Mouse (Mus musculus): ENCODE results near the gene Adh4. TPM values are rescaled to one million over a fixed set of nuclear protein-coding genes. Genes with fewer than 3 reads are reported as not detected.
"Not testable (repeated sequence)": the region's sequence is repeated elsewhere in the genome, so short reads cannot be mapped to it uniquely, and the experiment has no call there.

The Adh4 gene
- polyA plus RNA-seq, 1 experiment from 2014 or later = not detected

GRCm38 (mm10) chr3:138454234-138454633 is 39.0 kb downstream of the Adh4 start:
- no peak overlapping the region for H3K9ac ChIP-seq (ENCODE audit: low read depth, low read length)
- no peak overlapping the region for H3K4me2 ChIP-seq
- H3K36me3 ChIP-seq (ENCODE audit: control insufficient read depth, insufficient read depth, low read length) = peaks cover 43% of the 10 kb centered on the region
- DNase-seq (ENCODE audit: low spot score) = no peak
- no peak for ATAC-seq (replicated peaks; ENCODE audit: low FRiP score)
- H3K27ac ChIP-seq (ENCODE audit: low read depth, low read length) = no peak overlapping the region
- H3K9me3 ChIP-seq (ENCODE audit: control insufficient read depth, low read length) = no peaks in the 10 kb centered on the region
- no peaks in the 10 kb centered on the region for H3K4me1 ChIP-seq (replicated peaks; ENCODE audit: control insufficient read depth, insufficient read depth, low read length)
- H3K27me3 ChIP-seq (replicated peaks; ENCODE audit: control insufficient read depth, insufficient read depth, low read length) = no peaks in the 10 kb centered on the region
- H3K4me3 ChIP-seq (ENCODE audit: low read depth, low read length) = no peak overlapping the region
- 89% methylated on average over 1 of the region's 1 CpGs for WGBS

- H3K4me2 ChIP-seq = no peak overlapping the region
- DNase-seq (ENCODE audit: low spot score) (no peak), ATAC-seq (replicated peaks; ENCODE audit: low FRiP score) (no peak)
- peaks cover 44% of the 10 kb centered on the region for H3K36me3 ChIP-seq (ENCODE audit: control insufficient read depth, insufficient read depth, low read length)
- H3K27me3 ChIP-seq (replicated peaks; ENCODE audit: control insufficient read depth, insufficient read depth, low read length) = no peaks in the 10 kb centered on the region
- no peak overlapping the region for H3K27ac ChIP-seq (ENCODE audit: low read depth, low read length)
- WGBS = 93% methylated on average over 13 of the region's 13 CpGs
- H3K9ac ChIP-seq (ENCODE audit: low read depth, low read length) = no peak overlapping the region
- H3K4me1 ChIP-seq (replicated peaks; ENCODE audit: control insufficient read depth, insufficient read depth, low read length) = no peaks in the 10 kb centered on the region
- no peak overlapping the region for H3K4me3 ChIP-seq (ENCODE audit: low read depth, low read length)
- H3K9me3 ChIP-seq (ENCODE audit: control insufficient read depth, low read length) = no peaks in the 10 kb centered on the region
Observed at GRCm38 (mm10) chr3:138454711-138455435, 39.6 kb downstream of the Adh4 start.

GRCm38 (mm10) chr3:138458441-138458840 is 43.2 kb downstream of the Adh4 start:
- Histone ChIP-seq H3K27me3 (replicated peaks; ENCODE audit: control insufficient read depth, insufficient read depth, low read length) (no peaks in the 10 kb centered on the region), H3K9me3 (ENCODE audit: control insufficient read depth, low read length) (no peaks in the 10 kb centered on the region), H3K4me3 (ENCODE audit: low read depth, low read length) (no peak overlapping the region), H3K27ac (ENCODE audit: low read depth, low read length) (no peak overlapping the region), H3K9ac (ENCODE audit: low read depth, low read length) (no peak overlapping the region), H3K4me1 (replicated peaks; ENCODE audit: control insufficient read depth, insufficient read depth, low read length) (no peaks in the 10 kb centered on the region), H3K4me2 (no peak overlapping the region), H3K36me3 (ENCODE audit: control insufficient read depth, insufficient read depth, low read length) (peaks cover 48% of the 10 kb centered on the region)
- no peak for DNase-seq (ENCODE audit: low spot score)
- no peak for ATAC-seq (replicated peaks; ENCODE audit: low FRiP score)
- 97% methylated on average over 3 of the region's 3 CpGs for WGBS

GRCm38 (mm10) chr3:138460260-138460659 is 45.0 kb downstream of the Adh4 start:
- WGBS = 87% methylated on average over 13 of the region's 13 CpGs
- Histone ChIP-seq H3K4me2 (no peak overlapping the region), H3K4me3 (ENCODE audit: low read depth, low read length) (no peak overlapping the region), H3K36me3 (ENCODE audit: control insufficient read depth, insufficient read depth, low read length) (peaks cover 45% of the 10 kb centered on the region), H3K9me3 (ENCODE audit: control insufficient read depth, low read length) (no peaks in the 10 kb centered on the region), H3K27ac (ENCODE audit: low read depth, low read length) (no peak overlapping the region), H3K9ac (ENCODE audit: low read depth, low read length) (no peak overlapping the region), H3K4me1 (replicated peaks; ENCODE audit: control insufficient read depth, insufficient read depth, low read length) (no peaks in the 10 kb centered on the region), H3K27me3 (replicated peaks; ENCODE audit: control insufficient read depth, insufficient read depth, low read length) (no peaks in the 10 kb centered on the region)
- ATAC-seq (replicated peaks; ENCODE audit: low FRiP score) (no peak), DNase-seq (ENCODE audit: low spot score) (no peak)

GRCm38 (mm10) chr3:138461832-138462231 is 46.6 kb downstream of the Adh4 start:
- Histone ChIP-seq H3K4me2 (no peak overlapping the region), H3K36me3 (ENCODE audit: control insufficient read depth, insufficient read depth, low read length) (peaks cover 46% of the 10 kb centered on the region), H3K4me3 (ENCODE audit: low read depth, low read length) (no peak overlapping the region), H3K9me3 (ENCODE audit: control insufficient read depth, low read length) (no peaks in the 10 kb centered on the region), H3K9ac (ENCODE audit: low read depth, low read length) (no peak overlapping the region), H3K27me3 (replicated peaks; ENCODE audit: control insufficient read depth, insufficient read depth, low read length) (no peaks in the 10 kb centered on the region), H3K4me1 (replicated peaks; ENCODE audit: control insufficient read depth, insufficient read depth, low read length) (no peaks in the 10 kb centered on the region), H3K27ac (ENCODE audit: low read depth, low read length) (no peak overlapping the region)
- DNase-seq (ENCODE audit: low spot score) = no peak
- ATAC-seq (replicated peaks; ENCODE audit: low FRiP score) = no peak
- 93% methylated on average over 3 of the region's 3 CpGs for WGBS

- Histone ChIP-seq H3K4me2 (no peak overlapping the region), H3K4me3 (ENCODE audit: low read depth, low read length) (no peak overlapping the region), H3K27me3 (replicated peaks; ENCODE audit: control insufficient read depth, insufficient read depth, low read length) (no peaks in the 10 kb centered on the region), H3K4me1 (replicated peaks; ENCODE audit: control insufficient read depth, insufficient read depth, low read length) (no peaks in the 10 kb centered on the region), H3K9ac (ENCODE audit: low read depth, low read length) (no peak overlapping the region), H3K9me3 (ENCODE audit: control insufficient read depth, low read length) (no peaks in the 10 kb centered on the region), H3K36me3 (ENCODE audit: control insufficient read depth, insufficient read depth, low read length) (peaks cover 43% of the 10 kb centered on the region), H3K27ac (ENCODE audit: low read depth, low read length) (no peak overlapping the region)
- whole genome bisulfite sequencing = 79% methylated on average over 2 of the region's 2 CpGs
- DNase-seq (ENCODE audit: low spot score) = no peak
- peak; percentile 61; the same call in 1 of the 2 replicates for ATAC-seq (replicated peaks; ENCODE audit: low FRiP score)
Observed at GRCm38 (mm10) chr3:138463137-138463536, 47.9 kb downstream of the Adh4 start.

- Histone ChIP-seq H3K4me3 (ENCODE audit: low read depth, low read length) (no peak overlapping the region), H3K27ac (ENCODE audit: low read depth, low read length) (no peak overlapping the region), H3K4me1 (replicated peaks; ENCODE audit: control insufficient read depth, insufficient read depth, low read length) (no peaks in the 10 kb centered on the region), H3K9me3 (ENCODE audit: control insufficient read depth, low read length) (no peaks in the 10 kb centered on the region), H3K27me3 (replicated peaks; ENCODE audit: control insufficient read depth, insufficient read depth, low read length) (no peaks in the 10 kb centered on the region), H3K9ac (ENCODE audit: low read depth, low read length) (no peak overlapping the region), H3K36me3 (ENCODE audit: control insufficient read depth, insufficient read depth, low read length) (peaks cover 46% of the 10 kb centered on the region), H3K4me2 (no peak overlapping the region)
- 76% methylated on average over 6 of the region's 6 CpGs for WGBS
- ATAC-seq (replicated peaks; ENCODE audit: low FRiP score) = no peak
- DNase-seq (ENCODE audit: low spot score) = no peak
Observed at GRCm38 (mm10) chr3:138463807-138464206, 48.5 kb downstream of the Adh4 start.

- Histone ChIP-seq H3K9ac (ENCODE audit: low read depth, low read length) (no peak overlapping the region), H3K27me3 (replicated peaks; ENCODE audit: control insufficient read depth, insufficient read depth, low read length) (no peaks in the 10 kb centered on the region), H3K4me2 (no peak overlapping the region), H3K4me1 (replicated peaks; ENCODE audit: control insufficient read depth, insufficient read depth, low read length) (no peaks in the 10 kb centered on the region), H3K9me3 (ENCODE audit: control insufficient read depth, low read length) (no peaks in the 10 kb centered on the region), H3K27ac (ENCODE audit: low read depth, low read length) (no peak overlapping the region), H3K4me3 (ENCODE audit: low read depth, low read length) (no peak overlapping the region), H3K36me3 (ENCODE audit: control insufficient read depth, insufficient read depth, low read length) (peaks cover 45% of the 10 kb centered on the region)
- ATAC-seq (replicated peaks; ENCODE audit: low FRiP score) (no peak), DNase-seq (ENCODE audit: low spot score) (no peak)
- WGBS = 79% methylated on average over 16 of the region's 16 CpGs
Observed at GRCm38 (mm10) chr3:138464573-138465147, 49.4 kb downstream of the Adh4 start.

GRCm38 (mm10) chr3:138466656-138467055 is 51.4 kb downstream of the Adh4 start:
- 97% methylated on average over 1 of the region's 1 CpGs for WGBS
- not testable (repeated sequence) for H3K9ac ChIP-seq (ENCODE audit: low read depth, low read length); H3K9me3 ChIP-seq (ENCODE audit: control insufficient read depth, low read length); H3K27ac ChIP-seq (ENCODE audit: low read depth, low read length); H3K4me2 ChIP-seq; H3K27me3 ChIP-seq (replicated peaks; ENCODE audit: control insufficient read depth, insufficient read depth, low read length); DNase-seq (ENCODE audit: low spot score); ATAC-seq (replicated peaks; ENCODE audit: low FRiP score); H3K4me1 ChIP-seq (replicated peaks; ENCODE audit: control insufficient read depth, insufficient read depth, low read length); H3K4me3 ChIP-seq (ENCODE audit: low read depth, low read length)
- peaks cover 44% of the 10 kb centered on the region for H3K36me3 ChIP-seq (ENCODE audit: control insufficient read depth, insufficient read depth, low read length)
